Mouse (Mus musculus): ENCODE results near the gene Dmrt3.

DNA sequence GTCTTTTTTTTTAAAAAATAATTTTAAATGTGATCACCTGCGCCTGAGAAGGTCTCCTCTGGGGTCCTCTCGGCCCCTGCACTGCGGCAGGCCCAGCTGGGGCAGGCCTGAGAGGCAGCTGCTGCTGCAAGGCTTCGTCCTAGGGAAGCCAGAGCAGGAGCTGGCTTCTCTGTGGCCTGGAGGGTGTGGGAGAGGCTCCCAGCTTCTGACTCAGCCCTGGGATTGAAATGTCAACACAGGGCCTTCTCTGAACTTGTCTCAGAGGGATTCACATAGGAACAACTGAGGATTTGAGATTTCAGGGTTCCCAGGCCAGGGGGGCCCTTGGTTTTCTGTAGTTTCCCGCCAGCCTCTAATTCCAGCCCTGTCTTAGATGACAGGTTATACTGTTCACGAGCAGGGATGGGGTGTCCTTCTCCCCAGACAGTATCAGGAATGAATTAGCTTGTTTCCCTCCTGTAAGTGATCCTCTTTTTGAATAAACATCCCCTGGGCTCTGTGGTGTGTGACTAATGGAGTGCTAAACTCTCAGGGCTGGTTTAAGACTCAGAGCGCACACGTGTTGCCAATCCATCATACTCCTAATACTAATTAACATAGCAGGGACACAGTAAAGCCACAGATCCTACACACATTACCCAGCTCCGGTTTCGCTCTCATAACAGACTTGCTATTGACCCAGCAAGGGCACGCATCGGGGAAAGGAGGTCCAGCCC lies 44.1 kb downstream of the Dmrt3 start:
- TF ChIP-seq MAX (IDR thresholded peaks at IDR 0.05; ENCODE audit: low read depth) = peak; percentile 45
- no peak for TF ChIP-seq POLR2A (IDR thresholded peaks at IDR 0.05; ENCODE audit: insufficient read length, low read depth)
- TF ChIP-seq E2F4 (IDR thresholded peaks at IDR 0.05; ENCODE audit: insufficient read depth) = no peak
- TF ChIP-seq USF1 (IDR thresholded peaks at IDR 0.05; ENCODE audit: low read depth) = peak; percentile 39
- TF ChIP-seq POLR2AphosphoS2 (IDR thresholded peaks at IDR 0.05; ENCODE audit: insufficient read length, low read depth) = no peak
- peak; percentile 39 for TF ChIP-seq TCF3 (IDR thresholded peaks at IDR 0.05; ENCODE audit: insufficient read length, low read depth)
- TF ChIP-seq TCF12 (IDR thresholded peaks at IDR 0.05; ENCODE audit: insufficient read depth, poor library complexity, severe bottlenecking) = peak; percentile 13
- no peak for TF ChIP-seq CEBPB (IDR thresholded peaks at IDR 0.05; ENCODE audit: insufficient read depth, poor library complexity, severe bottlenecking)

Data from myocyte (in vitro differentiated cells).